Mouse (Mus musculus): ENCODE data around the gene Lrrc45. TPM values are rescaled to one million over a fixed set of nuclear protein-coding genes. Genes with fewer than 3 reads are reported as not detected.
A peak's percentile ranks its signal among the peaks of the same experiment; 100 is the strongest.

Gene Lrrc45
- polyA plus RNA-seq, 1 experiment from 2014 or later: 44.9 TPM

DNA sequence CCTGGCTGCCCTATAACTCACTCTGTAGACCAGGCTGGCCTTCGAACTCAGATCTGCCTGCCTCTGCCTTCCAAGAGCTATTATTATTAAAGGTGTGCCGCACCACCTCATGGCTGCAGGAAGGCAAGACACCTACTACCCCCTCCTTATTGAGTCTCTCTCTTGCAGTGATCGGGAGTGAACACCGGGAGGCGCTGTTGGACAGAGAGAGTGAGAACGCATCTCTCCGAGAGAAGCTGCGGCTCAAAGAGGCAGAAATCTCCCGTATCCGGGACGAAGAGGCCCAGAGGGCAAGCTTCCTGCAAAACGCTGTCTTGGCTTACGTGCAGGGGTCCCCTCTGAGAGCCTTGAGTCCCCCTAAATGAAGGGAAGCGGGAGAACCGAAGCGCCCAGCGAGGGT, 6.7 kb downstream of the Lrrc45 start:
- Histone ChIP-seq H3K4me1 (replicated peaks; ENCODE audit: control insufficient read depth, insufficient read depth, low read length) (peaks cover 14% of the 10 kb centered on the region), H3K36me3 (ENCODE audit: control insufficient read depth, insufficient read depth, low read length) (peaks cover 40% of the 10 kb centered on the region)
- WGBS: 13% methylated on average over 17 of the region's 17 CpGs

DNA sequence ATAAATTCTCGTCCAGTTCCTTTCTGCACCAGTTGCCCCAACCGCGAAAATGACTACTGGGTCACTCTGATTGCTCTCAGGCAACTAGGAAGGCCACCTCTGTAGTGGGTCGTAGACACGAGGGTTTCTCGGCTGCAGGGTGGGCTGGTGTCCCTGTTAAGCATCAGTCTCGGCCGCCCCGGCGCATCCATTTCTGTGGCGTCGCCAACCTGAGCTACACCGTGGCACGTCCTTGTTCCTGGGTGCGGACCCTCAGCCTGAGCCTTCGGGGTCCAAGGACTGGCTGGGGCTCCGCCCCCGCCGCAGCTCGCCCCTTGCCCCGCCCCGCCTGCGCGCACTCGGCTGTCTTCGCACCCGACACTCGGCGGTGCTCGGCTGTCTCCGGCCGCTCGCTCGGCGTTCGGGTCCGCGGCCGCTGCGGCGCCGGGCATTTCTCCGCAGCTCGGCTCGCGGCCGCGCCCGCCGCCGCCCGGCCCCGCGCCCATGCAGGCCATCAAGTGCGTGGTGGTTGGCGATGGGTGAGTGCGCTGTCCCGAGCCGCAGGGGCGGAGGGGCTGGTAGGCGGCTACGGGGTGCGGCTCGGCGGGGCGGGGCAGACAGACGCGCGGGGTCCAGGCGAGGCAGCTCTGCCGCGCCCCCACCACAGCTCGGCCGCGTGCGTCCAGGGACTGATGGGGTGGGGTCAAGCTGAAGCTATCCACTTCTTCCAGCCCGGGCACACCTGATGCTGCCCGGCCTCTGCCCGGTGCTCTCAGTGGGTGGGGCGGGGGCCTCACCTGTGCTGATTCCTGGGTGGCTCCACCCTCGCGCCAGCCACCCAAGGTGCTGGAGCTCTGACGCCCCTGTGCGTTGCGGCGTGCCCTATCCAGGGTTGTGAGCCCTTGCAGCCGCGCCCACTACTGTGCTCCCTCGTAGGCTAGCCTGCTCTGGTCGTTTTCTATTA, 7.7 kb downstream of the Lrrc45 start, which contains the start of gene Rac3:
Gene Rac3 (plus strand): TSS at position 347 of the 943 bp plus-strand sequence.
- H3K9me3 ChIP-seq (ENCODE audit: control insufficient read depth, low read length): no peaks in the 10 kb centered on the region
- peaks cover 8% of the 10 kb centered on the region; the same call in 1 of the 2 replicates for H3K27me3 ChIP-seq (replicated peaks; ENCODE audit: control insufficient read depth, insufficient read depth, low read length)
- DNase-seq (ENCODE audit: low spot score) (peak; percentile 82), ATAC-seq (replicated peaks; ENCODE audit: low FRiP score, low TSS enrichment, low read depth) (peak; percentile 77)
- peak within 1 kb of the TSS; percentile 58 for H3K4me3 ChIP-seq (ENCODE audit: low read depth, low read length)
- WGBS: under 1% methylated on average over 90 of the region's 90 CpGs
- H3K27ac ChIP-seq (ENCODE audit: low read depth): no peak within 1 kb of the TSS
- H3K4me2 ChIP-seq (ENCODE audit: low read length): peak within 1 kb of the TSS; percentile 99
- H3K4me1 ChIP-seq (replicated peaks; ENCODE audit: control insufficient read depth, insufficient read depth, low read length): peaks cover 16% of the 10 kb centered on the region
- peaks cover 30% of the 10 kb centered on the region for H3K36me3 ChIP-seq (ENCODE audit: control insufficient read depth, insufficient read depth, low read length)
- peak within 1 kb of the TSS; percentile 64 for H3K9ac ChIP-seq (ENCODE audit: low read length)

More for the DNA sequence above, 6.7 kb downstream of the Lrrc45 start:
- no peak overlapping the region for H3K27ac ChIP-seq (ENCODE audit: low read depth)
- peaks cover 8% of the 10 kb centered on the region; the same call in 1 of the 2 replicates for H3K27me3 ChIP-seq (replicated peaks; ENCODE audit: control insufficient read depth, insufficient read depth, low read length)
- H3K9ac ChIP-seq (ENCODE audit: low read length): peak overlapping the region; percentile 64
- H3K4me2 ChIP-seq (ENCODE audit: low read length): peak overlapping the region; percentile 99
- DNase-seq (ENCODE audit: low spot score) (peak; percentile 97), ATAC-seq (replicated peaks; ENCODE audit: low FRiP score, low TSS enrichment, low read depth) (no peak)
- H3K9me3 ChIP-seq (ENCODE audit: control insufficient read depth, low read length): no peaks in the 10 kb centered on the region
- H3K4me3 ChIP-seq (ENCODE audit: low read depth, low read length): peak overlapping the region; percentile 58; the same call in 1 of the 2 replicates

DNA sequence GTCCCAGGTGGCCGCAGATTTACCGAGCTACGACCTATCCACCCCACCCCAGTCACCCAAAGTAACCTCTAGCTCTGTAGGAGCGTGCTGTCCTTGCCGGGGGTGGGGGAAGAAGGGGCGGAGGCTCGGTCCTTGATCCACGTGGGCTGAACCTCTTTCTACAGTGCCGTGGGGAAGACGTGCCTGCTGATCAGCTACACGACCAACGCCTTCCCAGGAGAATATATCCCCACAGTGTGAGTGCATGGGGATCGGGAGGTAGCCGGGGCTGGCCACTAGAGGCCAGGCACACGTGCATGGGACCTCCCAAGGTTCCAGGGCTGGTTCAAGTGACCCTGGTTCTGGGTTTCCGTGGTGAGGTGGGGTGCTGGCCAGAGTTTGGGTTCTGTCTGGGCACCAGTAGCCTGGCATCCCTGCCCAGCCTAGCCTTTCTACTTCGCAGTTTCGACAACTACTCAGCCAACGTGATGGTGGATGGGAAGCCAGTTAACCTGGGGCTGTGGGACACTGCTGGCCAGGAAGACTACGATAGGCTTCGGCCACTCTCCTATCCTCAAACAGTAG, 8.4 kb downstream of the Lrrc45 start:
- Histone ChIP-seq H3K27ac (ENCODE audit: low read depth) (no peak overlapping the region), H3K27me3 (replicated peaks; ENCODE audit: control insufficient read depth, insufficient read depth, low read length) (peaks cover 8% of the 10 kb centered on the region; the same call in 1 of the 2 replicates), H3K9me3 (ENCODE audit: control insufficient read depth, low read length) (no peaks in the 10 kb centered on the region), H3K36me3 (ENCODE audit: control insufficient read depth, insufficient read depth, low read length) (peaks cover 24% of the 10 kb centered on the region), H3K4me3 (ENCODE audit: low read depth, low read length) (peak overlapping the region; percentile 58), H3K4me1 (replicated peaks; ENCODE audit: control insufficient read depth, insufficient read depth, low read length) (peaks cover 20% of the 10 kb centered on the region), H3K4me2 (ENCODE audit: low read length) (peak overlapping the region; percentile 99), H3K9ac (ENCODE audit: low read length) (peak overlapping the region; percentile 64)
- 22% methylated on average over 21 of the region's 21 CpGs for WGBS
- ATAC-seq (replicated peaks; ENCODE audit: low FRiP score, low TSS enrichment, low read depth) (peak; percentile 3), DNase-seq (ENCODE audit: low spot score) (no peak)

DNA sequence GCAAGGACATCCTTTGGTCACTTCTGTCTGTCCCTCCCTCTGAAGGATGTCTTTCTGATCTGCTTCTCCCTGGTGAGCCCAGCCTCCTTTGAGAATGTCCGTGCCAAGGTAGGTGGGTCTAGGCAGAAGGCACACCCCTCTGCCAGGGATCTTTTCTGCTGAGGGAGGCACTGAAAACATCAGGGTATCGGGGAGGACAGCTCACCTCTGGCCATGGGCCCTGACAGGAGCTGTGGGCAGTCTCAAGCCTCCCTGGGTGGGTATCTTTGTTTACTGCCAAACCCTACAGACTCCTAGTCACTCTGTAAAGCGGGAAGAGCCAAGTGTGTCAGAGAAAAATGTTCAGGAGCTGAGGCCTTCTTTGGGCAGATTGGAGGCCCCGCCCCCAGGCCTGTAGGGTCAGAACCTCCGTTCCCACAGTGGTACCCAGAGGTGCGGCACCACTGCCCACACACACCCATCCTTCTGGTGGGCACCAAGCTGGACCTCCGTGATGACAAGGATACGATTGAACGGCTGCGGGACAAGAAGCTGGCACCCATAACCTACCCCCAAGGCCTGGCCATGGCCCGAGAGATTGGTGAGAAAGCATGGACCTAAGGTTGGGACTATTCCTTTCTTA, 9.1 kb downstream of the Lrrc45 start:
- WGBS: 85% methylated on average over 11 of the region's 11 CpGs
- H3K9me3 ChIP-seq (ENCODE audit: control insufficient read depth, low read length): no peaks in the 10 kb centered on the region
- DNase-seq (ENCODE audit: low spot score) (no peak), ATAC-seq (replicated peaks; ENCODE audit: low FRiP score, low TSS enrichment, low read depth) (no peak)
- no peak overlapping the region for H3K9ac ChIP-seq (ENCODE audit: low read length)
- H3K27ac ChIP-seq (ENCODE audit: low read depth): no peak overlapping the region
- H3K4me3 ChIP-seq (ENCODE audit: low read depth, low read length): no peak overlapping the region
- peaks cover 20% of the 10 kb centered on the region for H3K4me1 ChIP-seq (replicated peaks; ENCODE audit: control insufficient read depth, insufficient read depth, low read length)
- H3K27me3 ChIP-seq (replicated peaks; ENCODE audit: control insufficient read depth, insufficient read depth, low read length): peaks cover 8% of the 10 kb centered on the region; the same call in 1 of the 2 replicates
- no peak overlapping the region for H3K4me2 ChIP-seq (ENCODE audit: low read length)
- H3K36me3 ChIP-seq (ENCODE audit: control insufficient read depth, insufficient read depth, low read length): peaks cover 17% of the 10 kb centered on the region

DNA sequence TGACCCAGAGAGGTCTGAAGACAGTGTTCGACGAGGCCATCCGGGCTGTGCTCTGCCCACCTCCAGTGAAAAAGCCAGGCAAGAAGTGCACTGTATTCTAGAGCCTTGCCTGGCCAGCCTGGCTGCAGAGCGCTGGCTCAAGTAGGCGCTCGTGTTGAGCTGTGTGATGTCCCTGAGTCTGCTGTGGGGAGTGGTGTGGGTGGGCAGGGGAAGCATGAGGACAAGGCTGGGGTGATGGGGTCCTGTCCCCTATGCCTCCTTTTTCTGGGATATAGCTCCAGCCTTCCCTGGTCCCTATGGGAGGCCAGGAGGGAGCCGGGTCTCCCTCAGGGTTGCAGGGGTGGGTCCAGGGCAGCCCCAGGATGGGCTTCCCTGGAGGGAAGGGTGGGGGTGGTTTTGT, 9.8 kb downstream of the Lrrc45 start:
- no peak for DNase-seq (ENCODE audit: low spot score)
- Histone ChIP-seq H3K4me3 (ENCODE audit: low read depth, low read length) (no peak overlapping the region), H3K9me3 (ENCODE audit: control insufficient read depth, low read length) (no peaks in the 10 kb centered on the region), H3K27me3 (replicated peaks; ENCODE audit: control insufficient read depth, insufficient read depth, low read length) (peaks cover 8% of the 10 kb centered on the region; the same call in 1 of the 2 replicates), H3K4me2 (ENCODE audit: low read length) (no peak overlapping the region), H3K9ac (ENCODE audit: low read length) (no peak overlapping the region), H3K4me1 (replicated peaks; ENCODE audit: control insufficient read depth, insufficient read depth, low read length) (peaks cover 20% of the 10 kb centered on the region), H3K36me3 (ENCODE audit: control insufficient read depth, insufficient read depth, low read length) (peaks cover 11% of the 10 kb centered on the region; the same call in 1 of the 2 replicates), H3K27ac (ENCODE audit: low read depth) (no peak overlapping the region)
- ATAC-seq (replicated peaks; ENCODE audit: low FRiP score, low TSS enrichment, low read depth): no peak
- WGBS: 91% methylated on average over 7 of the region's 7 CpGs

- Histone ChIP-seq H3K27me3 (replicated peaks; ENCODE audit: control insufficient read depth, insufficient read depth, low read length) (peaks cover 8% of the 10 kb centered on the region; the same call in 1 of the 2 replicates), H3K27ac (ENCODE audit: low read depth) (no peak overlapping the region)
Observed at GRCm38 (mm10) chr11:120726243-120727168, 12.8 kb downstream of the Lrrc45 start.

DNA sequence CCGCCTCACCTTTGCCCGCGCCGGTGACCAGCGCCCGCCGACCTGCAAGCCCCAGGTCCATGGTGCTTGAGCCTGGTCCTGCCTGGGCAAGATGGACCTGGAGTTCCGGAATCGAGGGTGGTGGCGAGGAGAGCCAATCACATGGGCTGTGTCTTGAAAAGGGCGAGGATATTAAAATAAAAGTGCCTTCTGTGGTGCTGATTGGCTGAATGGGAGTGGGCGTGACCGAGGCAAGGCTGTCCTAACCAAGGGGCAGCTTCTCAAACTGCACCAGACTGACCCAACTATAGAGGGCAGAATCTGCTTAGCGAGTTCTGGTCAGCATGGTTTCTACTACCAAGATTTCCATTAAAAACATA, 13.4 kb downstream of the Lrrc45 start, which contains the start of gene Dcxr:
Gene Dcxr (minus strand): TSS at position 113 of the 359 bp plus-strand sequence.
- peak within 1 kb of the TSS; percentile 40 for H3K9ac ChIP-seq (ENCODE audit: low read length)
- DNase-seq (ENCODE audit: low spot score) (peak; percentile 86), ATAC-seq (replicated peaks; ENCODE audit: low FRiP score, low TSS enrichment, low read depth) (peak; percentile 84)
- no peaks in the 10 kb centered on the region for H3K36me3 ChIP-seq (ENCODE audit: control insufficient read depth, insufficient read depth, low read length)
- H3K27me3 ChIP-seq (replicated peaks; ENCODE audit: control insufficient read depth, insufficient read depth, low read length): peaks cover 4% of the 10 kb centered on the region; the same call in 1 of the 2 replicates
- no peak within 1 kb of the TSS for H3K27ac ChIP-seq (ENCODE audit: low read depth)
- peak within 1 kb of the TSS; percentile 58 for H3K4me3 ChIP-seq (ENCODE audit: low read depth, low read length)
- peak within 1 kb of the TSS; percentile 84 for H3K4me2 ChIP-seq (ENCODE audit: low read length)
- peaks cover 8% of the 10 kb centered on the region for H3K4me1 ChIP-seq (replicated peaks; ENCODE audit: control insufficient read depth, insufficient read depth, low read length)
- H3K9me3 ChIP-seq (ENCODE audit: control insufficient read depth, low read length): no peaks in the 10 kb centered on the region
- WGBS: under 1% methylated on average over 14 of the region's 14 CpGs

More at GRCm38 (mm10) chr11:120726243-120727168, 12.8 kb downstream of the Lrrc45 start:
- WGBS: 21% methylated on average over 33 of the region's 36 CpGs
- Histone ChIP-seq H3K9me3 (ENCODE audit: control insufficient read depth, low read length) (no peaks in the 10 kb centered on the region), H3K4me1 (replicated peaks; ENCODE audit: control insufficient read depth, insufficient read depth, low read length) (peaks cover 14% of the 10 kb centered on the region), H3K4me2 (ENCODE audit: low read length) (peak overlapping the region; percentile 84), H3K4me3 (ENCODE audit: low read depth, low read length) (peak overlapping the region; percentile 58), H3K9ac (ENCODE audit: low read length) (peak overlapping the region; percentile 40), H3K36me3 (ENCODE audit: control insufficient read depth, insufficient read depth, low read length) (no peaks in the 10 kb centered on the region)
- DNase-seq (ENCODE audit: low spot score): no peak
- ATAC-seq (replicated peaks; ENCODE audit: low FRiP score, low TSS enrichment, low read depth): peak; percentile 30; the same call in 1 of the 2 replicates
